Mouse (Mus musculus) megakaryocyte progenitor cell, adult 5-6 weeks (primary cell): ENCODE results near the gene Hspa12b. TPM values are rescaled to one million over a fixed set of nuclear protein-coding genes. Genes with fewer than 3 reads are reported as not detected.

Experiments used
- ATAC-seq: replicated peaks from 2 replicates; pipeline ENCODE4 v1.8.0; 2016; ENCODE audit warnings: mild to moderate bottlenecking, moderate TSS enrichment, inconsistent platforms; ENCODE audit not compliant: poor library complexity
- total RNA-seq, 2 experiments: library from RNA; stranded (forward) in 1 of 2; stranded (reverse) in 1 of 2; fragments of 157-497, 149-512 nt in 1 of 2; fragments of 200-1000 nt in 1 of 2; gene quantifications; 2 replicates each; pipeline versions ENCODE4 v1.2.3 to v1.2.4; 2015 to 2017

Gene Hspa12b
- total RNA-seq, 2 experiments from 2014 or later = 0.12 TPM; not detected in 1

DNA sequence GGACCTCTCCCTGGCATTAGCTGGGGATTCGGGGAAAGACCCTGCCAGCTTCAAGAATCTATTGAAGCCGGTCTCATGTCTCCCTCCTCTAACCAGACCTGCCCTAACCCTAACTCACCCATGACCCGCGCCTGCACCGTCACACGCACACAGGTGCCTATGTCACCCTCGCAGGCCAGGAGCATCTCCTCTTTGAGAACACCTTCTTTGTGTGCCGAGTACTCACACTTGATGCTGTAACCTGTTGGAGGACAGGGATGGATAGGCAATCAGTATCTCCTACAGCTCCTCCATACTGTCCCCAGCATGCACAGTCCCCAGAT is 19.9 kb downstream of the Hspa12b start:
- ATAC-seq = no peak

DNA sequence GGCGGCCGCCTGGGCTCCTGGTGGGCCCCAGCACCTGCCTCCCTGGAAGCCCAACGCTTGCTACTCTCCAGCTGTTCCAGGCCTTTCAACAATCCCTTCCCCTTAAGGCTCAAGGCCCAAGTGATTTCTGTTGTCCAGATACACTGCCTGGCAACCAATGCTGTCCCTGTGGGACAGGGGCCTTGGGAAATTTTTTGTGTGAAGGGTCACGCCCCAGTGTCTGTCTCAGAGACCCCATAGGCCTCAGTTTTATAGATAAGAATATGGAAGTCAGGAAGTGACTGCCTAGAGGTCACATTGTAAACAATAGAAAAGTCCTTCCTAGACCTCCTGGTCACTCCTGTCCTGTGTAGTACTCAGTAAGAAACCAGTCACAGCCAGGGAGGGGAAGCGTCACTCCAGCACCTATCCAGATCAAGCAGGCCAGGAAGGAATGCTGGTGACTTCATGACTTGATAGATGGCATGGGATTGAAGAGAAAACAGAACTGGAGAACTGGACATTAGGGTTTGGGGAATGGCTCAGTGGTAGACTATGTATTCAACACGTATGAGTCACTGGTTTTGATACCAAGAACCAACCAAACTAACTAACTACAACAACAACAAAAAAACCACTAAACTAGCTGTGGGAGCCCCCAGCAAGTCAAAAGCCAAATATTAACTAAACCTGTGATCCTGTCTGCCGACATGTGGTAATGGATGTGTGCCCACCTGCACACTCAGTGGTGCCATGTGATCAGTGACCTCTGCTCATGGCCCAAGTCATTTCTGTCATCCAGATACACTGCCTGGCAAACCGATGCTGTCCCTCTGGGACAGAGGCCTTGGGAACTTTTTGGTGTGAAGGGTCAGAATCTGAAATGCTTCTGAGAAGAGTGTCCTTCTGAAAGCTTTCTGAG is 21.5 kb downstream of the Hspa12b start:
- no peak for ATAC-seq

DNA sequence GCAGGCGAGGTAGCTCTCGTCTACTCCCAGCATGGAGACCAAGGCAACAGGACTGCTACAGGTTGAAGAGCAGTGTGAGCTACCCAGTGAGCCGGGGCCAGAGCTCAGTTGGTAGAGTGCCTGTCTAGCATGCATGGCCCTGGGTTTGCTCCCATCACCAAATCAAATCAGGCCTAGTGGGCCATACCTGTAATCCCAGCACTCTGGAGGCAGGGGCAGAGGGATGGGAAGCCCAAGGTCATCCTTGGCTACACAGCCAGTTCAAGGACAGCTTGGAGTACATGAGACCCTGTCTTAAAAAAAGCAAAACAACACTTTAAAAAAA is 22.1 kb downstream of the Hspa12b start:
- no peak for ATAC-seq

DNA sequence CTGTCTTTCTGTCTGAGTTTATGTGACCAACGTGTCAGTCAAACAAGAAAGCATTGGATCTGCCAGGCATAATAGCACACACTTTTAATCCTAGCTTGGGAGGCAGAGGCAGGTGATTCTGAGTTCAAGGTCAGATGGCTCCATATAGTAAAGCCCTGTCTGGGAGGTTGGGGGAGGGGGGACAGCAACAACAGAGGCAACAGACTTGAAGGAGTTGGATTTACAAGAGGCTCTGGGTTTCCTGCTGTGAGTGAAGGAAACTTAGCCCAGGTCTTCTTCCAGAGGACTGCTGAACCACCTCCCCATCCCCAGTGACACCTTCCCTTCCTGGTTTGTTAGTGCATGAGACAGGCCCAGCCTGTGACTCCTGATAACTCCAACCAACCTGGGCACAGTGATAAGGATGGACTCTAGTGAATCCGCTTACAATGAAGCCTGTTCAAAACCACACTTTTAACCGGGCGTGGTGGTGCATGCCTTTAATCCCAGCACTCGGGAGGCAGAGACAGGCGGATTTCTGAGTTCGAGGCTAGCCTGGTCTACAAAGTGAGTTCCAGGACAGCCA is 25.2 kb downstream of the Hspa12b start:
- ATAC-seq = peak; percentile 90

DNA sequence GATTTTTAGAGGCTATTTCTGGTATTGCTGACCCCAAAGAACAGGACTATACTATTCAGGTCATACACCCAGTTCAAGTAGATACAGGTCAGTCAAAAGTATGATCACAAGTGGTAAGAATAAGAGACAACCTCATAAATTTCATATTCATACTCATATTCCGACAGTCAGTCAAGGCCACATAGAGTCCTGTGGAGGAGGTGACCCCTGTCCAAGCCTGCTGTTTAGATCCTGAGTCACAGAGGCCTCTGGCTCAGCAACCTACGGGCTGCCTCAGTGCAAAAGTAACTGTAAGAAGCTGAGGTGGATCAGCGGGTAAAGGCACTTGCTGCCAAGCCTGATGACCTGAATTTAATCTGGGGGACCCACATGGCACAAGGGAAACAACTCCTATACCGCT is 27.0 kb downstream of the Hspa12b start:
- ATAC-seq = no peak

DNA sequence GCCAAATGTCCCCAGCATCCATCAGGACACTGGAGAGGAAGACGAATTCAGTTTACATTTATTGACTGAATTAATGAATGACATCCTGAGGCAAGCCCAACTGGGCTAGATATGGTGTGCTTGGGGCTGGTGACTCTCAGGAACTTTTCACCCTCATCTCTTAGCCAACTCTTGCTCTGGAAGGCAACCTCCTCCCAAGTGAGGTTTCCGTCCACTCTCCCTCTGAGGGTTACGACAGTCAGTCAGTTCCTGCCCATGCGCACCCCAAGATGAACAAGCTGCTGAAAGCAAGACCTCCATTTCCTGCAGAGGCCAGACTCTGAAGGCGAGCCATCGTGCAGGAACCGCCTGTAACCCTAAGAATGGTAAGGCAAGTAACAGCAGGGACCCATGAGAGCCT is 29.9 kb downstream of the Hspa12b start:
- ATAC-seq = no peak

DNA sequence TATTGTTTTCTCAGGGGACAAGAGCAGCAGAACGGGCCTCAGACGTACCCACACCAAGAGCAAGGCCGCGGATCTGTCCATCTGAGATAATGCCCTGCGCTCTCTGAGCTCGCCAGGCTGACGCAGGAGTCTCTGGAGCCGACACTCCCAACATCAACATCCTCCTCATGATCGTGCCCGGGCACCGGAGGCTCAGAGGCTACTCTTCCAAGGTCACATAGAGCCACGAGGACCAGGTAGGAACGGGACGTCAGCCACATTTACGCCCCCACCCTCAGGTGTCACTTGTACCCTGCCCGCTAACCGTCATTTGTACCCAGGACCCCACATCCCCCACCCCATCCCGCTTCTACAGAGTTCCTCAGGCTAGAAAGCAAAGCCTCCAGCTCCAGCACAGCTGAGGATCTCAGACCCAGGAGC is 32.4 kb downstream of the Hspa12b start:
- ATAC-seq = peak; percentile 59

DNA sequence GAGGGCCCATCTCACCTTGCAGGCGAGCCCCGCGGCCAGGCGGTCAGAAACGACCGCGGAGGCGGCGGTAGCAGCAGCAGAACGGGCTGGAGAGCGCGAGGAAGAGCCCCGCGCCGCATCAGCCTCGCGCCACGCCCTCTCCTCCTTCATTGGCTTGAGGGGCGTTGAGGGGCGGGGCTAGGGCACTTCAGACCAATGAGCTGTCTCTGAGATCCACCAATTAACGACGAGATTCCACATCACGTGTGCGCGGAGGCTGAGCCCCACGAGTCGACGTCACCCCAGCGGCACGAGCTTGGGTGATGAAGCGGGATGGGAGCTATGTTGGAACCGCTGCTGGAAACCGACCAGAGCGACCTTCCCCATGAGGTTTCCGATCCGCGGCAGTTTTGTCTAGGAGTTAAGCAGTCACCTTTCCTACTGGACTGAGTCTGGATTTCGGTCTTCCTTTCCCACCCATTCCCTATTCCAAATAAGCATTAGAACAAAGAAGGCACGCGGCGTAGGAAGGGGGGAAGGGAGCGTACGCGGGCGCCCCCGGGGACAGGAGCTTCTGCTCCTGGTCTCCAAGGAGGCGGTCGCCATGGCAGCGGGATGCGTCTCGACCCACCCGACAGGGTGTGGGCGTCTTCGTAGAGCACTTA is 33.0 kb downstream of the Hspa12b start, which contains the start of gene 1700037H04Rik:
1700037H04Rik (minus strand) TSS at position 144 of the 644 bp plus-strand sequence.
- ATAC-seq = peak; percentile 93

DNA sequence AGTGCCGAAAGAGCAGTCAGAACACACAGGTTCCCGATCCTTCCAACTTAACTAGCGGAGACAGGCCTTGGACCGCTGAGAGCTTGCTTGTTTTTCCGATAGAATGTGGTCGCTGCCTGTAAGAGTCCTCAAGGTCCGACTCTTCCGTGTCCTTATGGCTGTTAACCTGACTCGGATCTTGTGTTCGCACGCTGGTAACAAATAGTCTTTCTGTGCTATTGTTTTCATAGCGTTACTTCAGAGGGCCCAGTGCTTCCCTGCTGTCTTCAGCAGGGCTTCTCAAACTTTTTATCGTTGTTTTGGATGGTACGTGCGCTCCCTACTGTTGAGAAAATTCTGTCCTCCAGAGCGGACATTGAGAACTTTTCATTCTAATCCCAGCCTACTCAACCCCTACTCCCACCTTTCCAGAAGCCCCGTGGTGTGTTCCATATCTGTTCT is 33.6 kb downstream of the Hspa12b start:
- ATAC-seq = peak; percentile 27; the same call in 1 of the 2 replicates

DNA sequence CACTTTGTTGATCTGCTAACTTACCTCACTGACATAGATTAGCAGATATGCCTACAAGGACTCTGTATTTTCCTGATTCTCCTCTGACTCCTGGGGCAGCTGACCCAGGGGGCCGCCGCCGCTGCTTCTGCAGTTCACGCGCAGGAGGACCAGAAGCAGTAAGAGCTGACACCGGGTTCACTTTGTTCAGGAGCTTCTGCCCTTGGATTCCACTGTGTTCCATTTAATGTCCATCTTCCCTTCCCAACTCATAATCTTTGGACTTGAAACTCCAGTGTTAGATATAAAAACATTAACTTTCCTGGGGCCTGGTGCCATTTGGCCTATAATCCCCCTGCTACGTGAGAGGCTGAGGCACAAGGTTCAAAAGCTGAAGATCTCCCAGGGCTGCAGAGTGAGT is 36.8 kb downstream of the Hspa12b start:
- no peak for ATAC-seq

DNA sequence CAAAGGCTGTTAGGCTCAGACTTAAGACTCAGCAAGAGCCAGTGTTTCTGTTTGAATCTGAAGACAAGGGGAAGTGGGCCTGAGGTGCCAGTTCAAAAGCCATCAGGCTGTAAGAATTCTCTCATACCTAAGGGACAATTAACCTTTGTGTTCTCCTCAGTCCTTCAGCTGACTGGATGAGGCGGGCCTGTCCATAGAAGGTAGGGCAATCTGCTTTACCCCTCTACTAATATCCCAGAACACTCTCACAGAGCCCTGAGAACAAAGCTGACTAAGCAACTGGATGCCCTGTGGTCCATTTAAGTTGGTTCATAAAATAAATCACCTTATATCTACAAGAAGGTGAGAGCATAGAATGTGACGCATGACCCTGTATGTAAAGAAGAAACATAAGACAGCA is 39.1 kb downstream of the Hspa12b start:
- ATAC-seq = no peak

DNA sequence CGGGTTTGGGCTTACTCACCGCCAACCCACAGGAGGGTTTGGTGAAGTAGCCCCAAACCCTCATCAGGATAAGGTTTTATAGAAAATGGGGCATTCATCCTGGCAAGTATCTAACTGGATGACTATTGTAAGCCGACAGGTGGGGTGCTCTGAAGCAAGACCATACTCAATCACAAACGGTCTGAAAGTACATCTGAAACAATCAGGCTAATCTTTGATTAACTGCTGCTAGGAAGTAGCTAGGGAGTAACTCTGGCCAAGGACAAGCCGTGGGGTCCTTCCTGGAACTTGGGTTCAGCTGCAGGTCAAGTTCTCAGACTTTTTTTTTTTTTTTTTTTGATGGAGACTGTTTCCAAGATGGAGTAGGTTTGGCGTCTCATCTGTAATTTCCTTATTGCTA is 40.9 kb downstream of the Hspa12b start:
- no peak for ATAC-seq

DNA sequence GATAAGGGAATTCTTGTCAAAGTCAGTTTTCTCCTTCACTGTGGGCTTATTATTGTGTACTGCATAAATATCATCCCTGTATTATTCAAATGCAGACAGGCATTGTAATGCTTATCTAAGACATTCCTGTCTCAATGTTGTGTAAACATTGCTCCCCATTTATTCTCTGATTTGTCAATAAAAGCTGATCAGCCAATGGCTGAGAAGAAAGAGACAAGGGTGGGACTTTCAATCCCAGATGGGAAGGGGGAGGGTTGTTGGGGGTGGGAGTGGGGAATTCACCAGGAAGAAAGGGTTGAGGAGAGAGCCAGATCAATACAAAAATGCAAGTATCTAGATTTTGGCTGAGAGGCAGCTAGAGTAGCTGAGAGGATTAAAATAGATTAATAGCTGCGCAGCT is 41.8 kb downstream of the Hspa12b start:
- ATAC-seq = no peak

DNA sequence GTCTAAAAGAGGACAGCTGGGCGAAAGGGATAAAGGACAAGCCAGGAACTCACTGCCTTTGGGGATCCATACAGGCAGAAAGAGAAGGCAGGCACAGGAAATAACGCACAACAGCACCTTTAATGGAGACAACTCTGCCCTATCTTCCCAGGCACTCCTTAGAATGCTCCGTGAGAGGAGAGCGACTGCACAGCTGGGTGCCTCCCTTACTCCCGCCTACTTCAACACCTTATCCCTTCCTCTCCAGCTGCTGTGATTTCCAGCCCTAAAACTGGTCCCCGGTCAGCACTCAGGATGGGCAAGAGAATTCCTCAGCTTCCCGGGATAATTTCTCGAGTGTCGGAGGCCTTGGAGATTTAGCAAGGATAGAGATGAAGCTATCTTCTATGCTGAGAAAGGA is 43.9 kb downstream of the Hspa12b start:
- no peak for ATAC-seq

DNA sequence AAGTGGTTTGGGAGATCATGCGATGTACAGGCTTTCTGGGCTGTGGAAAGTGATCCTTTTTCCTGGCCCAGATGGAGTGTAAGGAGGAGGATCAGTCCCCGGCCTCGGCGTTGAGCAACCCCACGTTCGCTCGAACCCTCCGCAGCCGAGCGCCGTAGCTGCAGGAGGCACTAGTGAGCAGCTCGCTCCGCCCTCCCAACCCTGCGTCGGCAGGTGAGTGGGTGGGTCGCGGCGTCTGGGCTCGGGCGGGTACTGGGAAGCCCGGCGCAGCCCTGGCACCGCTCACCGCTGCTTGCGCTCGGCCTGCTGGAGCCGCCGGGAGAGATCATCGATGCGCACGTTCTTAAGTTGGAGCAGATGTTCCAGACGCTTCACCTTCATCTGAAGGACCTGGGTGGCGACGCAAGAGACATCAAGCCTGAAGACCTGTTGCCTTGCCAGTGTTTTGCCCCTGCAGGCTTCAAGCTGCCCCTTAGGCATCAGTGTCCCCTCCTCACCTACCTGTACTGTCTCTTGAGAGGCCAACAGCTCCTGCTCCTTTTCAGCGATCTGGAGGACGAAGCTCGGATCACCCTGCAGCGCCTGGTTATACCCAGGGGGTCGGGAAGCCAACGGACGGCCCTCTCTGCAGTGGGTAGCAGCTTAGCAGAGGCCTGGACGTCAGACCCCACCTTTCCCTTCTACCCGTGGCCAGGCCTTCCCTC is 44.5 kb downstream of the Hspa12b start:
- peak; percentile 11; the same call in 1 of the 2 replicates for ATAC-seq

DNA sequence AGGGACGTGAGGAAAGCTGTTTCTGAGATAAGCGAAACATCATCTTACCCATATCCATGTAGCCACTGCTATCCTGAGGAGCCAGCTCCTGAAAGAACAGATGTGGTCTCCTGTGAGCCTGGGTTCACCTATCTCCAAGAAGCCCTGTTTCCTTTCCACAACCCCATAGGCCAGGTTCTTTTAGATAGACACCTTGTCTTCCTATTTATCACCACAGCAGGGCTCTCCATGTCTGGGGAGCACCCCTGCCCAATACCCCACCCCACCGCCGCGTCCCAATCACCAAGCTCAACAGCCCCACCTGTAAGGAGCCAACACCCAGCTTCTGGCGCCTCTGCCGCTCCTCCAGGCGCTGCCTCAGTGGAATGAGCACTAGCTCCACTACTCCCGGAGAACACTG is 45.2 kb downstream of the Hspa12b start:
- ATAC-seq = 0 out of 2 replicates have a peak, but pooled peaks have one; percentile 13

DNA sequence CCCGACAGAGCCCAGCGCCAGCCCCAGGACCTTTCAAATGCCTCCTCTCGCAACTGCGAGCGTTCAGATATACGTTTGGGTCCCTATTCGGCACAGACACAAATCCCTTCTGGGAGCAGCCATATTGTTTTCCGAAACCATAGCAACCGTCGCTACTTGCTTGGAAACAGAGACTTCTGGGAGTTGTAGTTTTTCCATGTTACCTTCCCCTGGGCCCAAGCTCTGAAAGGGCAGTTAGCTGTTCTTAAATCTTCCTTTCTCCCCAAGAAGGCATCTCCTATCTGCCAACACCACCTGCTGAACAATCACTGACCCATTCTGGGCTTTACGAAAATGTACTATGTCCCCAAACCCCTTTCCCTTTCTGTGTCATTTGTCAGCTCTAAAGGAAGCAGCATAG is 47.6 kb downstream of the Hspa12b start:
- peak; percentile 69 for ATAC-seq

DNA sequence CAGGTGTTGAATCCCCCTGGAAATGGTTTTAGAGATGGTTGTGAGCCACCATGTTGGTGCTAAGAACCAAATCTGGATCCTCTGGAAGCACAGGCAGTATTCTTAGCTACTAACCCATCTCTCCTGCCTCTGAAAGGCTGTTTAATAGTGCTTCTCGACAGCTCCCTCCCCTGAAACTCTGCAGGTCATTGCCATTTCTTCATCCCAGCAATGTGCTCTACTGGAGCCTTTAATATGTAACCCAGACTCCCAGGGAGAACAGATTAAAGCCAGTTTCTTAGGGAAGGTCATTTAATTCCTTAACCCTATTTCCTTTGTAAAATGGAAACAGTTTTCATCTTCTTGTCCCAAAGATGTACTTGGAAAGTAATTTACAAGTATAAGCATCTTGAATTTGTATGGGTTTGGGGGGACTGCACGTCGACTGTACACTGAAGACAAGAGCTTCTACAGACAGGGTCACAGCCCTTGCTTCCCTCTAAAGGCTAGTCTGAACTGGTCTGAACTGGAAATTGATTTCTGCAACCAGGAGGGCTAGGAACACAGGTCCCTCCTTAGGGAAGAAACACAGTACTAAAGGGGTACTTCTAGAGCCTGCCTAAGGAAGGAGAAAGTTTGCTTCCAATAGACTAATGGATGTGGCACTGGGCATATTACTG is 48.3 kb downstream of the Hspa12b start:
- no peak for ATAC-seq

DNA sequence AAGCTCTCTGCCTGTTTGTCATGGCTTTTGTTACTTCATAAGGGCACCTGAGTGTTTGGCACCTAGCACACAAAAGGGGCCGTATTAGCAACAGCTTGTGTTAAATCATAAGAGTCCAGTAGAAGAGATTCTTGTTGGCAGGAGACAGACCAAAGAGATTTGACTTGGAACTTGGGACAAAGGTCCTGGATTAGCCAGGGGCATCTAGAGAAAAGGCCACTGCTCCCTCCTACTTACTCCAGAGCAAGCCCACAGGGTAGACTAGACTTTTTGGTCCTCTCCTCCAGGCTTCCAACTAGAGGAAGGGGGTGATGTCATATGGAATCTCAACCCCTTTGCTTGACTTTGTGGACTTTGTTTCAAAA is 48.8 kb downstream of the Hspa12b start:
- ATAC-seq = no peak

DNA sequence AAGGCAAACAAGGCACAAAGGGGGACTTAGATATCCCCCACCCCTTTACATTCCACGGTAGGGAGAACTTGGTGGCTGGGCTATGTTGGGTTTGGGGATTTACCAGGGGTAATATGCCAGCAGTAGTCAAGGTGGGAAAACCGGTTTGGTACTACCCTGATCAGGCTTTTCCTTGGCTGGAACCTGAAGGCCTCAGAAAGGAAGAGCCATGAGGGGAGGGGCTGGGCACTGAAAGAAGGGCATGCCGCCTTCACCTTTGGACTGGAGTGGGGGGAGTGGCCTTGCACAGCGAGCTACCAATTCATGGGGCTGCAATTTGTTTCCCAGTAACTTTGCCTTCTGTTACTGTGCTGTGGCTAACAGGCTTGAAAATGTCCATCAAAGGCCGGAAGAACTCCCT is 49.4 kb downstream of the Hspa12b start:
- no peak for ATAC-seq

DNA sequence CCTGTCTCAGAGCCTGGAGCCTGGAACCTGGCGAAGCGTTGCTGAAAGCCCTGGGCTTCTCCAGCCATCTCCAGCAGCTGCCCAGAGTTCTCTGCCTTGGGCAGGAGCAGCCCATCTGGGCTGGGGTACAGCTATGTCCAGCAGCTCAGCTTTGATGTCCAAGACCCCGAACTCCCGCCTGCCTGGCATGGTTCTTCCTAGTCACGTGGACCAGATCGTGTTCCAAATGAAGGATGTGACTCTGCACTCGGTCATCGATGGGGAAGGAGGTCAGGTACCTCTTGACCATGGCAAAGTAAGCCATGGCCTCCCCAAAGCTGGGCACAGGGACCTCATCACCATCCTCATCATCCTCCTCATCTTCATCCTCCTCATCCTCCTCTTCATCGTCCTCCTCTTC is 50.9 kb downstream of the Hspa12b start:
- no peak for ATAC-seq
